Mouse (Mus musculus): ENCODE measurements around the gene Vmn1r148.
"Not testable (repeated sequence)": the region's sequence is repeated elsewhere in the genome, so short reads cannot be mapped to it uniquely, and the experiment has no call there.

Vmn1r148 gene

DNA sequence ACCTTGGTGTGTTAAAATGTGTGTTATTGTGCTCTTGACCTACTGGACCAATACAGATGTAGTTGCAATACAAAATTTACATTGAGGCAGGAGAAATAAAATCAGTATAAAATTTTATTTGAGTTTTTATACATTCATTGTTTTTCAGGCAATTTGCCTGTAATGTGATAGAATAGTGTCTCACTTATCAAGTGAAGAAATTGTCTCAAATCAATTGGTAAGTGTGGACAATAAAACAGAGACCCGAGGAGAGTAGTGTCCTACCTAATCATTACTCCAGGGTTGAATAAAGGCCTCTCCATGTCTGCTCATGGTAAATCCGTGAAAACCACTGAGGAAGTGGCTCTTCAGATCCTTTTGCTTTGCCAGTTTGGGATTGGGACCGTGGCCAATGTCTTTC, at the start of gene Vmn1r148:
Gene Vmn1r148 (plus strand): TSS at position 301 of the 400 bp plus-strand sequence.
- not testable (repeated sequence) for DNase-seq (ENCODE audit: low read depth, low spot score)

- not testable (repeated sequence) for DNase-seq (ENCODE audit: low read depth, low spot score)
Measured at GRCm38 (mm10) chr7:22370939-22371338, 42.4 kb upstream of the Vmn1r148 start, which contains the start of gene Gm8660. Gene Gm8660, minus strand, starts transcription at chr7:22371039.

- not testable (repeated sequence) for DNase-seq (ENCODE audit: low read depth, low spot score)
Measured at GRCm38 (mm10) chr7:22438129-22438528, 24.7 kb downstream of the Vmn1r148 start, which contains the start of gene Vmn1r149. Gene Vmn1r149, minus strand, starts transcription at chr7:22438229.

- DNase-seq (ENCODE audit: low read depth, low spot score) = not testable (repeated sequence)
Measured at GRCm38 (mm10) chr7:22463975-22464374, 50.6 kb downstream of the Vmn1r148 start, which contains the start of gene Gm10665. Gene Gm10665, minus strand, starts transcription at chr7:22464075.
